Mouse (Mus musculus): ENCODE measurements around the gene Lifr. TPM values are rescaled to one million over a fixed set of nuclear protein-coding genes. Genes with fewer than 3 reads are reported as not detected.

Lifr gene
- polyA plus RNA-seq, 1 experiment from 2014 or later = 5.6 TPM

DNA sequence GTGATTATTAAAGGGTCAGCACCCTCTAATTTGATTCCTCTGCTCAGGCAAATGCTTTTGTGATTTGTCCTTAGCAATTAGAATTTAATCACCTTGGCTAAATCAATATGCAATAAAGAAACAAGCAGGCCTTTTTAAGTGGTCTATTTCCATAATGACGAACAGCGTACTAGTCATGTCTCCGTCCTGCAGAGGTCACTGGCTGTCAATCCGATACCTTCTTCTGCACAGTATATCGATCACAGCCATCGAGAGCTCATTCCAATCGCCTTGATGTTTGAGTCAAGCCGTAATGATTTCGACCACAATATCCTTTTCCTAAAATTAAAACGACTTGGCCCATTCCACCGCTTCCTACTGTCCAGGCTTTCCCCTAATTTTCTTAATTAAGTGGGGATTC, 149.5 kb downstream of the Lifr start:
- peaks cover 7% of the 10 kb centered on the region; the same call in 1 of the 2 replicates for H3K4me1 ChIP-seq
- 84% methylated on average over 11 of the region's 11 CpGs for WGBS

DNA sequence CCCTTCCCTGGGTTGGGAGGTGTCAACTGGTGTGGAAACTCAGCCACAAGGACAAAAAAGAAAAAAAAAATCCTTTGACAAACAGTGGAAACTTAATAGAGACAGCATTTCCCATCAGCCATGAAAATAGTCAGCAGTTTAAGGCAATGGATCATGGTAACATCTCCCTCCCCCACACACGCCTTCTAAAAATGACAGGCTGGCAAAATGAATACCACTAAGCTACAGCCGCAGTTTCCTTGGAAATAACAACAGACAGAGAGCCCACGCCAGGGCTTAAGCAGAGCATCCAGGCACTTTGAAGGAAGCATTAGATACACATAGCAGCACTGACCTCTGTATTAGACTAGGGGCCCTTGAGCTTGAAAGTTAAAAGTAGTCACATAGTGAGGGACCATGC, 150.5 kb downstream of the Lifr start:
- no peak for DNase-seq (ENCODE audit: extremely low spot score, low spot score)
- Histone ChIP-seq H3K4me3 (no peak overlapping the region), H3K27ac (no peak overlapping the region), H3K9me3 (no peaks in the 10 kb centered on the region), H3K27me3 (ENCODE audit: poor library complexity, severe bottlenecking) (no peaks in the 10 kb centered on the region), H3K4me1 (peaks cover 7% of the 10 kb centered on the region; the same call in 1 of the 2 replicates), H3K36me3 (replicated peaks) (no peaks in the 10 kb centered on the region)
- 84% methylated on average over 3 of the region's 3 CpGs for WGBS

More for the DNA sequence above, 149.5 kb downstream of the Lifr start:
- no peak for DNase-seq (ENCODE audit: extremely low spot score, low spot score)
- Histone ChIP-seq H3K27ac (no peak overlapping the region), H3K4me3 (no peak overlapping the region), H3K36me3 (replicated peaks) (no peaks in the 10 kb centered on the region), H3K9me3 (no peaks in the 10 kb centered on the region), H3K27me3 (ENCODE audit: poor library complexity, severe bottlenecking) (no peaks in the 10 kb centered on the region)

DNA sequence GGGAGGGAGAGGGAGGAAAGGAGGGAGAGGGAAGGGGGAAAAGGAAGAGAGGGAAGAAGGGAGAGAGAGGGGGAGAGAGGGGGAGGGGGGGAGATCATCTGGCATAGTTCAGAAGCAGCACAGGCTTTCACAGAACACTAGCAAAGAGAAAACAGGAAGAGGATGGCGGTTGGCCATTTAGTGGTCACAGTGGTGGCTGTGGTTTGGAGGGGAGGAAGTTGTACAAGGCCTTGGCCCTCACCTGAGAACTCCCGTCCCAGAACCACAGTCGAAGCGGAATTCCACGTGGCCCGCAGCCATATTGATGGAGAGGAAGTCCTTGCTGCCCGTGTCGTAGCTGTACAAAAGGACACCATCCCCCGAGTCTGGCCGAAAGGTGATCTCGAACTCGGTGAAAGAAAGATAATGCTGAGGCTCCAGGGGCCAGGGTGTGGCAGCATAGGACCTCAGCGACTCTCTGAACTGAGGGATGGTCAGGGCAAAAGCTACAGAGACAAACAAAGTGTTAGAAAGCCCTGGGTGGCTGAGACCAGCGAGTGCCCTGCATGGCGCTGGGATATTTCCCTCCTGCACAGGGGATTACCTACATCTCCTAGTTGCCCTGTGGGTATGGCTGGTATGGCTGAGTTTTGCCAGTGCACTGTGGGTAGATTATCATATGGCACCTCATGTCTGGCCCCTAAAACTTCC, 151.9 kb downstream of the Lifr start:
- WGBS = 78% methylated on average over 15 of the region's 15 CpGs
- Histone ChIP-seq H3K4me1 (peaks cover 7% of the 10 kb centered on the region; the same call in 1 of the 2 replicates), H3K4me3 (no peak overlapping the region), H3K36me3 (replicated peaks) (no peaks in the 10 kb centered on the region), H3K27me3 (ENCODE audit: poor library complexity, severe bottlenecking) (no peaks in the 10 kb centered on the region), H3K9me3 (no peaks in the 10 kb centered on the region), H3K27ac (no peak overlapping the region)
- no peak for DNase-seq (ENCODE audit: extremely low spot score, low spot score)

Other genes starting within 250 kb of the Lifr start
- gene Osmr, start 215.6 kb upstream of the Lifr start, polyA plus RNA-seq (2016; fragmentation: Nextera tagmentation; extraction: Ambion mirVana) = 0.11 and 0.16 TPM in 2 replicates